Mouse (Mus musculus) E14TG2a.4 (cell line): ENCODE data around the gene Atr.
"Not testable (repeated sequence)": the region's sequence is repeated elsewhere in the genome, so short reads cannot be mapped to it uniquely, and the experiment has no call there.

Source experiments
- H3K27me3 ChIP-seq: 2 replicates; pipeline ENCODE4 v1.6.1; 2014; ENCODE audit warnings: low read length, control low read depth; ENCODE audit not compliant: insufficient read depth
- H3K36me3 ChIP-seq: 2 replicates; pipeline ENCODE4 v1.6.1; 2014; ENCODE audit warnings: low read length, control low read depth; ENCODE audit not compliant: insufficient read depth
- H3K4me1 ChIP-seq: replicated peaks from 2 replicates; pipeline ENCODE4 v1.6.1; 2014; ENCODE audit warnings: low read depth, low read length, control low read depth
- H3K4me3 ChIP-seq: replicated peaks from 2 replicates; pipeline ENCODE4 v1.5.1; 2014; ENCODE audit warnings: mild to moderate bottlenecking, low read length
- H3K9me3 ChIP-seq: 2 replicates; pipeline ENCODE4 v1.6.1; 2014; ENCODE audit warnings: low read length, control low read depth
- CTCF ChIP-seq: conservative IDR thresholded peaks from 2 replicates; pipeline ENCODE4 v1.5.1; 2014; ENCODE audit warnings: low read length
- NANOG ChIP-seq: IDR thresholded peaks from 2 replicates; pipeline ENCODE4 v1.6.1; 2014; ENCODE audit warnings: borderline replicate concordance, low read length, mixed read lengths
- POU5F1 ChIP-seq: IDR thresholded peaks from 2 replicates; pipeline ENCODE4 v1.6.1; 2014; ENCODE audit warnings: low read length, borderline replicate concordance

Atr gene

GRCm38 (mm10) chr9:95954585-95955461 lies 97.4 kb downstream of the Atr start, which contains the start of gene Xrn1:
Gene Xrn1 (plus strand): TSS chr9:95954760.
- Histone ChIP-seq H3K27me3 (no peaks in the 10 kb centered on the region), H3K9me3 (no peaks in the 10 kb centered on the region)
- TF ChIP-seq CTCF (no peak), POU5F1 (no peak), NANOG (no peak)

GRCm38 (mm10) chr9:95957611-95958010 lies 100.2 kb downstream of the Atr start:
- H3K27me3 ChIP-seq: no peaks in the 10 kb centered on the region
- H3K4me3 ChIP-seq: no peak overlapping the region
- TF ChIP-seq POU5F1 (no peak), NANOG (no peak), CTCF (no peak)

More at GRCm38 (mm10) chr9:95954585-95955461, 97.4 kb downstream of the Atr start, which contains the start of gene Xrn1:
- Histone ChIP-seq H3K36me3 (peaks cover 33% of the 10 kb centered on the region), H3K4me3 (peak within 1 kb of the TSS; percentile 100), H3K4me1 (peaks cover 30% of the 10 kb centered on the region)

GRCm38 (mm10) chr9:95958041-95958730 lies 100.8 kb downstream of the Atr start:
- Histone ChIP-seq H3K4me3 (no peak overlapping the region), H3K4me1 (peaks cover 28% of the 10 kb centered on the region), H3K36me3 (peaks cover 21% of the 10 kb centered on the region; the same call in 1 of the 2 replicates), H3K9me3 (no peaks in the 10 kb centered on the region), H3K27me3 (no peaks in the 10 kb centered on the region)
- TF ChIP-seq CTCF (no peak), POU5F1 (no peak), NANOG (no peak)

More at GRCm38 (mm10) chr9:95957611-95958010, 100.2 kb downstream of the Atr start:
- Histone ChIP-seq H3K9me3 (no peaks in the 10 kb centered on the region), H3K36me3 (peaks cover 21% of the 10 kb centered on the region; the same call in 1 of the 2 replicates), H3K4me1 (peaks cover 30% of the 10 kb centered on the region)

- not testable (repeated sequence) for H3K27me3 ChIP-seq, H3K9me3 ChIP-seq, H3K4me3 ChIP-seq
- peaks cover 22% of the 10 kb centered on the region for H3K4me1 ChIP-seq
- peaks cover 22% of the 10 kb centered on the region; the same call in 1 of the 2 replicates for H3K36me3 ChIP-seq
Observed at GRCm38 (mm10) chr9:95958731-95959105, 101.3 kb downstream of the Atr start.

- peaks cover 27% of the 10 kb centered on the region for H3K36me3 ChIP-seq
- no peak for TF ChIP-seq POU5F1
- no peak for TF ChIP-seq CTCF
- TF ChIP-seq NANOG: no peak
- no peaks in the 10 kb centered on the region for H3K27me3 ChIP-seq
- H3K9me3 ChIP-seq: no peaks in the 10 kb centered on the region
- H3K4me1 ChIP-seq: peaks cover 22% of the 10 kb centered on the region
- no peak overlapping the region for H3K4me3 ChIP-seq
Observed at GRCm38 (mm10) chr9:95959246-95959645, 101.8 kb downstream of the Atr start.

GRCm38 (mm10) chr9:95959732-95960428 lies 102.5 kb downstream of the Atr start:
- TF ChIP-seq POU5F1 (no peak), CTCF (no peak), NANOG (no peak)
- Histone ChIP-seq H3K4me1 (peaks cover 22% of the 10 kb centered on the region), H3K27me3 (no peaks in the 10 kb centered on the region), H3K9me3 (no peaks in the 10 kb centered on the region), H3K4me3 (no peak overlapping the region), H3K36me3 (peaks cover 34% of the 10 kb centered on the region)

GRCm38 (mm10) chr9:95961058-95961457 lies 103.7 kb downstream of the Atr start:
- no peak for TF ChIP-seq POU5F1
- TF ChIP-seq NANOG: no peak
- TF ChIP-seq CTCF: no peak
- peaks cover 45% of the 10 kb centered on the region for H3K36me3 ChIP-seq

GRCm38 (mm10) chr9:95964037-95964436 lies 106.6 kb downstream of the Atr start:
- H3K9me3 ChIP-seq: no peaks in the 10 kb centered on the region
- peaks cover 7% of the 10 kb centered on the region for H3K4me1 ChIP-seq
- TF ChIP-seq CTCF (no peak), NANOG (no peak), POU5F1 (no peak)
- no peaks in the 10 kb centered on the region for H3K27me3 ChIP-seq
- H3K4me3 ChIP-seq: no peak overlapping the region
- peaks cover 43% of the 10 kb centered on the region for H3K36me3 ChIP-seq

More at GRCm38 (mm10) chr9:95961058-95961457, 103.7 kb downstream of the Atr start:
- H3K27me3 ChIP-seq: no peaks in the 10 kb centered on the region
- peaks cover 22% of the 10 kb centered on the region for H3K4me1 ChIP-seq
- H3K9me3 ChIP-seq: no peaks in the 10 kb centered on the region
- no peak overlapping the region for H3K4me3 ChIP-seq
